Mouse (Mus musculus) embryonic facial prominence, embryonic 11.5 days (tissue): ENCODE measurements around the gene Ucn. TPM values are rescaled to one million over a fixed set of nuclear protein-coding genes. Genes with fewer than 3 reads are reported as not detected.

Source experiments
- ATAC-seq: fragments of 200-750 bp; cut with Nextera tagmentation; replicated peaks from 2 replicates; pipeline ENCODE4 v1.8.0; 2017; ENCODE audit warnings: low read depth; ENCODE audit not compliant: insufficient number of reproducible peaks, low FRiP score, low TSS enrichment
- DNase-seq: peaks from one replicate; pipeline ENCODE4 v3.0.0-alpha.2; 2015; ENCODE audit warnings: low spot score
- H3K27ac ChIP-seq: fragments of 300-500 bp; sonication (generic); replicated peaks from 2 replicates; pipeline ENCODE4 v1.5.1; 2014; ENCODE audit warnings: mild to moderate bottlenecking, low read depth, low read length, control low read depth
- H3K27me3 ChIP-seq: fragments of 300-500 bp; sonication (generic); 2 replicates; pipeline ENCODE4 v1.6.1; 2014; ENCODE audit warnings: mild to moderate bottlenecking, low read length, moderate library complexity, mixed read lengths; ENCODE audit not compliant: control insufficient read depth, insufficient read depth
- H3K36me3 ChIP-seq: fragments of 300-500 bp; sonication (generic); replicated peaks from 2 replicates; pipeline ENCODE4 v1.6.1; 2014; ENCODE audit warnings: low read depth, mild to moderate bottlenecking, low read length, moderate library complexity, mixed read lengths; ENCODE audit not compliant: control insufficient read depth, insufficient read depth
- H3K4me1 ChIP-seq: fragments of 300-500 bp; sonication (generic); 2 replicates; pipeline ENCODE4 v1.6.1; 2014; ENCODE audit warnings: low read length, mixed read lengths; ENCODE audit not compliant: control insufficient read depth, insufficient read depth
- H3K4me2 ChIP-seq: fragments of 300-500 bp; sonication (generic); 2 replicates; pipeline ENCODE4 v1.6.1; 2014; ENCODE audit warnings: low read depth, mild to moderate bottlenecking, control low read depth, low read length, moderate library complexity
- H3K4me3 ChIP-seq: fragments of 300-500 bp; sonication (generic); 2 replicates; pipeline ENCODE4 v1.5.1; 2014; ENCODE audit warnings: low read depth, low read length, control low read depth
- H3K9ac ChIP-seq: fragments of 300-500 bp; sonication (generic); replicated peaks from 2 replicates; pipeline ENCODE4 v1.6.1; 2014; ENCODE audit warnings: mild to moderate bottlenecking, control low read depth, low read length
- H3K9me3 ChIP-seq: fragments of 300-500 bp; sonication (generic); replicated peaks from 2 replicates; pipeline ENCODE4 v1.6.1; 2016; ENCODE audit warnings: mild to moderate bottlenecking, low read length, inconsistent platforms, mixed read lengths; ENCODE audit not compliant: control insufficient read depth
- WGBS: fragments of 180-500 bp; shearing (Covaris S2); extraction: QIAGEN DNeasy Blood & Tissue Kit; methylation state at CpG from one replicate; pipeline ENCODE4 v1.1.7; 2014; 5-methylcytosine and 5-hydroxymethylcytosine counted together
- polyA plus RNA-seq: library from polyadenylated mRNA; unstranded; fragments of >200 nt; fragmentation: Nextera tagmentation; extraction: Ambion mirVana; gene quantifications from 2 replicates; pipeline ENCODE4 v1.2.1, GENCODE M21; 2014

Ucn gene
- polyA plus RNA-seq, 1 experiment from 2014 or later: not detected

- H3K4me3 ChIP-seq: no peak overlapping the region
- H3K4me2 ChIP-seq: no peak overlapping the region
- H3K4me1 ChIP-seq: no peaks in the 10 kb centered on the region
- DNase-seq: no peak
- no peak for ATAC-seq
- H3K9me3 ChIP-seq: no peaks in the 10 kb centered on the region
- peaks cover 19% of the 10 kb centered on the region for H3K36me3 ChIP-seq
- H3K9ac ChIP-seq: no peak overlapping the region
- H3K27ac ChIP-seq: no peak overlapping the region
- no peaks in the 10 kb centered on the region for H3K27me3 ChIP-seq
Observed at GRCm38 (mm10) chr5:31162462-31162861, 23.8 kb upstream of the Ucn start.

- Histone ChIP-seq H3K27ac (no peak within 1 kb of the TSS), H3K9me3 (no peaks in the 10 kb centered on the region), H3K4me2 (peak within 1 kb of the TSS; percentile 69), H3K9ac (peak within 1 kb of the TSS; percentile 59), H3K27me3 (no peaks in the 10 kb centered on the region), H3K4me3 (peak within 1 kb of the TSS; percentile 43), H3K4me1 (no peaks in the 10 kb centered on the region), H3K36me3 (peaks cover 7% of the 10 kb centered on the region)
- under 1% methylated on average over 19 of the region's 19 CpGs for WGBS
- DNase-seq (peak; percentile 93), ATAC-seq (peak; percentile 96)
Observed at GRCm38 (mm10) chr5:31154152-31154553, 15.5 kb upstream of the Ucn start, which contains the start of gene Mpv17. Gene Mpv17, minus strand, starts transcription at chr5:31154251.

DNA sequence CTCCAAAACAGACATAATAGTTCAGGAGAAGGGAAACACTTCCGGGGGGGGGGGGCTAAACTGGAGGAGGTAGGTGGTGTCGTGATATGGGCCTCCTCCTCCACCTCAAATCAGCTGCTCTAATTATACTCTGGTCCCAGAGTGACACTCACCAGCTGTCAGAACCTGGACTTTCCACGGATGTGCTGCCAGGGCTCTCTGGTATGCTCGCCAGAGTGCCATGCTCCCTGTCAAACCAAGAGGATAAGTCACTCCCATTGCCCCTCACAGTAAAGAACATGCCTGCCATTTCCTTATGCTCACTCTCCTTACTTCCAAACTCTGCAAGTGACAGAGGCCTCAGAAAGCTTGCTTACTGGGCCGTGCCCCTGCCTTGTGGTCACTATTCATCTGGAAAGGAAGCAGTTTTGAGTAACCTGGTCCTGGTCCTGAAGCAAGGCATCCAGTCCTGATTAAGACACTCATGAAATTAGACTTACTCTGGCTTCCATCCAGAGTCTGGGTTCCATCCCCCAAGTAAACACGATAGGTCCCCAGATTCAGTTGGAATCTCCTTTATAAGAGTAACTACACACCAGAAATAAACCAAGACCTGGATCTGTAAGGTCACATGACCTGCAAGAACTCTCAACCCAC lies 15.0 kb upstream of the Ucn start:
- WGBS: 39% methylated on average over 6 of the region's 6 CpGs
- Histone ChIP-seq H3K36me3 (peaks cover 4% of the 10 kb centered on the region), H3K4me3 (peak overlapping the region; percentile 43), H3K4me2 (peak overlapping the region; percentile 69), H3K9me3 (no peaks in the 10 kb centered on the region), H3K27ac (no peak overlapping the region), H3K27me3 (no peaks in the 10 kb centered on the region), H3K9ac (peak overlapping the region; percentile 58), H3K4me1 (no peaks in the 10 kb centered on the region)
- DNase-seq (no peak), ATAC-seq (no peak)

GRCm38 (mm10) chr5:31151746-31152145 lies 13.1 kb upstream of the Ucn start:
- H3K4me2 ChIP-seq: no peak overlapping the region

DNA sequence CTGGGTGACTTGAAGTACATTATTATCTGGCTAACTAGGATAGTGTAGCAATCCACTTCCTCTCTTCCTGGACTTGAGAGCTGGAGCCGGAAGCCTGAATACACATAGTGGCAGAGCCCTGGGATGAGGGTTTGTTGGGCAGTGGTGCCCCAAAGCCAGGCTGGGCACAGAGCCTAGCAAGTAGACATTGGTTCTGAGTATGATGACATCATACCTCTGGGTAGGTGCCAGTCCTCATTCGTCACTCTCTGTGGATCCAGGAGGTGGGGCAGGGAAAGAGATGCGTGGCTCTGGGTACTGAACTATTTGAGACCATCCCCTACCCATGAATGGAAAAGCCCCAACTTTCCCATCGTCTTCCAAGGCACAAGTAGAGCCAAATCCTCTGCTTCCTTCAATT lies 11.2 kb upstream of the Ucn start:
- ATAC-seq (no peak), DNase-seq (no peak)
- H3K36me3 ChIP-seq: no peaks in the 10 kb centered on the region
- H3K4me3 ChIP-seq: no peak overlapping the region
- 91% methylated on average over 4 of the region's 4 CpGs for WGBS
- no peak overlapping the region for H3K27ac ChIP-seq
- no peak overlapping the region for H3K4me2 ChIP-seq
- no peak overlapping the region for H3K9ac ChIP-seq
- no peaks in the 10 kb centered on the region for H3K4me1 ChIP-seq
- no peaks in the 10 kb centered on the region for H3K9me3 ChIP-seq
- no peaks in the 10 kb centered on the region for H3K27me3 ChIP-seq

More at GRCm38 (mm10) chr5:31151746-31152145, 13.1 kb upstream of the Ucn start:
- 84% methylated on average over 3 of the region's 3 CpGs for whole genome bisulfite sequencing
- Histone ChIP-seq H3K9me3 (no peaks in the 10 kb centered on the region), H3K27me3 (no peaks in the 10 kb centered on the region), H3K27ac (no peak overlapping the region), H3K4me3 (no peak overlapping the region), H3K36me3 (no peaks in the 10 kb centered on the region; the same call in 1 of the 2 replicates), H3K4me1 (no peaks in the 10 kb centered on the region), H3K9ac (no peak overlapping the region)
- ATAC-seq (no peak), DNase-seq (no peak)

DNA sequence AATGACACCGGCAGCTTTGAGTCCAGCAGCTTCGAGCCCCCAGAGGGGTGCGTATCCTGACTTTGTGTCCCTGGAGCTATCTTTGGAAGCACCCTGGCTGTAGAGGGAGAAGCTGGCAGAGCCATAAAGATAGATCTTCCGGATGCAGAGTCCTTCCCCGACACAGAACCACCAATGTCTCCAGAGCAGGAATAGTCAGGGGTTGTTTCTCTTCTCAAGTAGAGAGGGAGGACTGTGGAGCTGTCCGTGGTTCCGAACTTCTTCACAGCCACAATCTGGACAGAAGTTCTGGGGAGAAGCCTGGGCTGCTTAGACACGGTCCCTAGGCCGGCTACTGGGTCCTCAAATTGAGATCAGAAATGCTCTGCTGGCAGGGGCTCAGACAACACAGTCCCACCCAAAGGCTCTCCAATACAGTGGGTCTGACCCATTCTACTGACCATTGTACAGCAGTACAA lies 368 bp upstream of the Ucn start:
- Histone ChIP-seq H3K27ac (no peak overlapping the region), H3K27me3 (peaks cover 41% of the 10 kb centered on the region), H3K4me3 (no peak overlapping the region), H3K4me2 (no peak overlapping the region), H3K4me1 (peaks cover 5% of the 10 kb centered on the region; the same call in 1 of the 2 replicates), H3K36me3 (peaks cover 2% of the 10 kb centered on the region; the same call in 1 of the 2 replicates), H3K9ac (no peak overlapping the region), H3K9me3 (no peaks in the 10 kb centered on the region)
- ATAC-seq: no peak
- peak; percentile 65 for DNase-seq
- WGBS: 14% methylated on average over 9 of the region's 9 CpGs

- WGBS: under 1% methylated on average over 13 of the region's 13 CpGs
- H3K4me1 ChIP-seq: peaks cover 5% of the 10 kb centered on the region; the same call in 1 of the 2 replicates
- peaks cover 2% of the 10 kb centered on the region; the same call in 1 of the 2 replicates for H3K36me3 ChIP-seq
- peaks cover 41% of the 10 kb centered on the region for H3K27me3 ChIP-seq
- no peak for ATAC-seq
- no peak for DNase-seq
- no peak overlapping the region for H3K27ac ChIP-seq
- H3K9me3 ChIP-seq: no peaks in the 10 kb centered on the region
- 0 out of 2 replicates have a peak overlapping the region, but pooled peaks have one; percentile 3 for H3K4me3 ChIP-seq
- H3K9ac ChIP-seq: no peak overlapping the region
- peak overlapping the region; percentile 41; the same call in 1 of the 2 replicates for H3K4me2 ChIP-seq
Observed at GRCm38 (mm10) chr5:31137658-31138057, 971 bp downstream of the Ucn start.

GRCm38 (mm10) chr5:31136730-31137424 lies 1.8 kb downstream of the Ucn start:
- no peak for DNase-seq
- H3K36me3 ChIP-seq: peaks cover 2% of the 10 kb centered on the region; the same call in 1 of the 2 replicates
- no peak for ATAC-seq
- H3K4me2 ChIP-seq: no peak overlapping the region
- no peaks in the 10 kb centered on the region for H3K9me3 ChIP-seq
- peaks cover 5% of the 10 kb centered on the region; the same call in 1 of the 2 replicates for H3K4me1 ChIP-seq
- no peak overlapping the region for H3K9ac ChIP-seq
- under 1% methylated on average over 33 of the region's 33 CpGs for WGBS
- no peak overlapping the region for H3K4me3 ChIP-seq
- peaks cover 41% of the 10 kb centered on the region for H3K27me3 ChIP-seq
- H3K27ac ChIP-seq: no peak overlapping the region
